Mouse (Mus musculus) c-Kit-positive CD71-positive TER-119-negative erythroid progenitor cells, embryonic 14.5 days (primary cell): ENCODE results near the gene Gpr83.

Experiments used
- DNase-seq: peaks from one replicate; pipeline ENCODE4 v3.0.0-alpha.2; 2013; ENCODE audit warnings: low read depth

Gene Gpr83

DNA sequence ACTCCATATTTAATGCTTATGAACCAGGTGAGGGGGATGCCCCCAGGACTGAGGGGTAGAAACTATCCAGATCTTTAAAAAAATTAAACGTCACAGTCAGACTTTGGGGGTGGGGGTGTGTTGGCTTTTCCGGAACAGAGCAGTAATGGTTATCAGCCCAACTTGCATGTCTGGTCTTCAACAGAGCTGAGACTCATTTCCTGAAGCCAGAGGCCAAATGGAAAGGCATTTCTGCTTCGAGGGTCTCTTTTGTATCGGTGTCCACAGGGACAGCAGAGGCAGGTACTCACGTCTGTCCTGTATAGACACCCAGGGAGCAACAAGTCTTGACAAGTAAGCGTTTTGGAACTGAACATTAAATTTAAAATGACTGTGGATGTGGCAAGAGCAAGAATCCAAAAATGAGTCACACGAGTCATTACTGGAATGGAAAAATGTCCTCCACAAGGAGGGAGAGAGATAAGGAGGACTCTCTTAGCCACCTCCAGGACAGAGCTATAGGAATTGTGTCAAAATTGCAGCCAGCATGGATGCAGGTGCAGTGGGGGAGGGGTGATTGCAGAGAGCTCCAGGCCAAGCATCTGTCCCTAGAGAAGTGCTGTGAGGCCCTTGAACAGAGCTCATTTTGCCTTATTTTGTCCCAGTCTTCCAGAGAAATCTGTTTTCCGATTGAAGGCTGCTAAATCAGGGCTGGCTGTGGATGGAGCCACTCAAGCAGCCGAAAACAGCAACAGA, 44.9 kb downstream of the Gpr83 start:
- DNase-seq, result no peak

DNA sequence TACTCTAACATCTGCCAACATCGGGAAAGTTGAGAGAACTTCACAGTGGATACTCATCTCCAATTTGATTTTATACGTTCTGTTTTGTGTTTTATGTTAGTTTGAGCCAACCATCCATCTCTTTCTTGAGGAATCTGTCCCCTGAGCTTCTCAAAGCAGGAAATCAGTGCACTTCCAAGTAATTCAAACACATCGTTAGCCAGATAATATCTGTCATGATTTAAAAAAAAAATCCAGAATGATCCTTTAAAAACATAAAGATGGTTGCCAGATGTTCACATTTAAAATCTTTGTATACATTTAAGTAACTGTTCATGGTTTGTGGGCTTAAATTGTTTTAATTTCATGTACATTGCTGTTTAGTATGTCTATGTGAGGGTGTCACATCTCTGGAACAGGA, 45.9 kb downstream of the Gpr83 start:
- no peak for DNase-seq

DNA sequence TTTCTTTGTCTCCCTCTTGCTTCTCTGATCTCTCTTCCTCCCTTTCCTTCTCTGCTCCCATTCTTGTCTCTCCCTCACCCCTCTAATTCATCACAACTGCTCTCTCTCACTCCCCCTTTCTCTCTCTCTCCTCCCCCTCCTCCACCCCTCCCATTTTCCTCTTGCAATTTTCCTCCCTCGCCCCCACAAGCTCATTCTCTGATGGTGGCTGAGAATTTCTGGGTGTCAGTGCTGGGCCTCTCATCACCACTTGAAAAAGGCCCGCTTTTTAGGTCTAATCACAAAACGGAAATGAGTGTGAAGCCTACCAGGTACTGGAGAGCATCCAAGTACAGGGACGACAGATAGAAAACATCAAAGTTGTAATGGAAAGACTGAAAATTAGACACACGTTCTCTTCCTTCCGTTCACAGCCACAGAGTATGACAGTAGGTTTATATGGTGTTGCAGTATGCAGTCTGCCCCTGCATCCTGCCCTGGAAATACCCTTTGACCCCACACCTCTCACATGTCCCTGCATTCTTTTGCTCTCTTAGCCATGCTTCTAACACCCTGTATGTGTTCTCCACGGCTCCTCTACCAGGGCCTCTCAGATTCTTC, 47.9 kb downstream of the Gpr83 start:
- no peak for DNase-seq

DNA sequence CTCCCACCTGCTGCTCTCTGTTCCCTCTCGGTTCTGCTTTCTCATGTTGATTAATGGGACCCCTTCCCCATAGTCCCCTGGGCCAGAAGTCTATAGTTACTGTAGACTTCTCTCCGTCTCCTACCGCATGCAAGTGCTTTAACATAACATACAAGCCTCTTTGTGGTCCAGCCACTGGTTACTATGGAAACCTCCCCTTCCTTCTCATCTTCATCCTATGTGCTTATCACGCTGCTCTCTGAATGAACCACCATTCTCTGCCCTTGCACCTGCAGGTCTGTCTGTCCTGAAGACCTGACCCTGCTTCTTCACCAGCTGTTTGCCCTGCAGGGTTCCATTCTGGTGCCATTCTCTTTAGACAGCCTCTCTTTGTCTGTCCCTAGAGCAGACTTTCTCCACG, 50.0 kb downstream of the Gpr83 start:
- no peak for DNase-seq

DNA sequence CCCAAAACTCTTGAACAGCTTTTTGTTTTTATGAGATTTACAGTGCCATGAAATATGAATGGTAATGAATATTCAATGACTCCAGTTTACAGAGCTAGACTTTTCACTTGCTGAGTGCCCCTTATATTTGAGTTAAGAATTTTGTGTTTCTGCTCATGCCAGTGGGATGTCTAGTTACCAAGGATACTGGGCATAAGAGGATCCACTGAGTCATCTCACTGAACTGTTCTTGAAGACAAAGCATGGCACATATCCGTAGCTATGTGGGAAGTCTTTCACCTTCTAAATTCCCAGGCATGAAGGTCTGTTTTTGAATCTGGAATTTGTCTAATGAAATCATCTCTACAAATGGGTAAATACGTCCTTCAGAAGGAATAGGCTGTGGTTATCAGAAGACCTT, 52.0 kb downstream of the Gpr83 start:
- DNase-seq, result no peak

DNA sequence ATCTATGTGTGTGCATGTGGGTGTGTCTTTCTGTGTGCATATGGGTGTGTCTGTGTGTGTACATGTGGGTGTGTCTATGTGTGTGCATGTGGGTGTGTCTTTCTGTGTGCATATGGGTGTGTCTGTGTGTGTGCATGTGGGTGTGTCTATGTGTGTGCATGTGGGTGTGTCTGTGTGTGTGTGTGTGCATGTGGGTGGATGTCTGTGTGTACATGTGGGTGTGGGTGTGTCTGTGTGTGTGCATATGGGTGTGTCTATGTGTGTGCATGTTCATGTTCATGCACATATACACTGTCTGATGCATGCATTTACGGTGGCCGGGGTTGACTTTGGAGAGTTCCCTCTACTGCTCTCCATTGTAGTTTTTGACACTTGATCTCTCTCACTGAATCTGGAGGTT, 57.7 kb downstream of the Gpr83 start:
- DNase-seq, result no peak

DNA sequence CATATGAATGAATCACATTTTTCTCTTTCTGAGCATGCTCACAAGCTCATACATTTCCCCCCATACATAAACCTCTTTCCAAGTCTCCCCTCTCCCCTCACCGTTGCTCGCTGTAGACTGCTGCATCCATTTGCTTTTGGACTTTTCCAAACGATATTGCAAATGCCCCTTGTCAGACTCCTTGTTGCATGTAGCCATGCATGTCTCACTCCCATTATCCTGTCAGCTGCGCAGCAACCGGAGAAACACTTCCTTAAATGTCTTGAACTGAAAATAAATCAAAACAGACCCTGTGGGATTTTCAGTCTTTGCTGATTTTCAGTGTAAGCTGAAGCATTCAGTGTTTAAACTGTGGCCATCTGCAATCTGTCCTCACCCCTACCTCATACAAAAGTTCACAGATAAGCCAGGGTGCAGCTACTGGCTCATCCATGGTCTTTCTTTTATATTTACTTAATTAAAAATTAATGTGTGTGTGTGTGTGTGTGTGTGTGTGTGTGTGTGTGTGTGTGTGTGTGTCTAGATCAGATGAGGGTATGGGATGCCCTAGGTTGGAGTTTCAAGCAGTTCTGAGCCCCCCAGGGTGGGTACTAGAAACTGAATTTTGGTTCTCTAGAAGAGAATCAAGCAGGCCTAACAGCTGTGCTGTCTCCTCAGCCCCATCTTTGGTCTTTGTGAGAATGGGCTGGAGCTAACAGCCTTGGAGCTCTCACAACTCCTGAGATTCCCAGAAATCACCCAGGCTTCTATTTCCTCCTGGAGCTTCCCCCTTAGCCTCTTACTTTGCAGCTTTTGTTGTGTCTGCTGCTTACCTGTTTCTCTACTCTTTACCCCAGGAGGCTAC, 59.0 kb downstream of the Gpr83 start:
- DNase-seq, result no peak
